Mouse (Mus musculus) stomach, postnatal 0 days (tissue): ENCODE data around the gene Cep250.

Experiments used
- CTCF ChIP-seq: IDR thresholded peaks from 2 replicates; pipeline ENCODE4 v1.5.1; 2016; ENCODE audit warnings: antibody characterized with exemption, low read depth, mild to moderate bottlenecking, moderate library complexity
- EP300 ChIP-seq: optimal IDR thresholded peaks from 2 replicates; pipeline ENCODE3; 2016; ENCODE audit warnings: antibody characterized with exemption

DNA sequence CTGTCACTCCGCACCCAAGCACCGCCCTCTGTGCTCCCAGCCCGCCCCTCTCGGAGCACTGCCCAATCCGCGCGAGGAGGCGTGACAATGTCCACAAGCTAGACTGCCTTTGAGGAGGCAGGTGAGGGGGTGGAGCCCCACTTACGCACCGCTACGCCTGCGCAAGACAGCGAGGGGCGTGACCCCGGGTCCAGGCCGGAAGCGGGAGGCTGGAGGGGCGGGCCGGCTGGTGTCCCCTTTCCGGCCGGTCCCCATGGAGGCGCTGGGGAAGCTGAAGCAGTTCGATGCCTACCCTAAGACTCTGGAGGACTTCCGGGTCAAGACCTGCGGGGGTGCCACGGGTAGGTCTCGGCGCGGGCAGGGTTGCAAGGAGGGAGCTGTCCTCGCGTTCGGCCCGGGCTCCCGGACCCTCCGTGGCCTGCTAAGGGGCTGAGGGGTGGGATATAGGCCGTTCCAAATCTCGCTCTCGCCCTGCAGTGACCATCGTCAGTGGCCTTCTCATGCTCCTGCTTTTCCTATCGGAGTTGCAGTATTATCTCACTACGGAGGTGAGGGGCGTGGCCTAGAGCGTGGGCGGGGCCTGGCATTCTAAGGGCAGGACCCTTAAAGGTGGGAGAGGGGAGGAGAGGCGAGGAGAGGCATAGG is 51.8 kb downstream of the Cep250 start, which contains the start of the genes 6430550D23Rik and Ergic3:
- TF ChIP-seq CTCF: no peak
- TF ChIP-seq EP300: no peak
